Mouse (Mus musculus) adrenal gland (tissue): ENCODE data around the gene Cdk14.

Experiments used
- intact Hi-C: fragments of 180-260 bp; cut with DNase I; formaldehyde crosslinking; loops from one replicate; pipeline ENCODE4 v1.15.1; 2025
- microRNA-seq, 2 experiments: library from miRNA; unstranded; fragments of <30 nt; microRNA quantifications; one replicate each; pipeline ENCODE4; 2019

Gene Cdk14

DNA sequence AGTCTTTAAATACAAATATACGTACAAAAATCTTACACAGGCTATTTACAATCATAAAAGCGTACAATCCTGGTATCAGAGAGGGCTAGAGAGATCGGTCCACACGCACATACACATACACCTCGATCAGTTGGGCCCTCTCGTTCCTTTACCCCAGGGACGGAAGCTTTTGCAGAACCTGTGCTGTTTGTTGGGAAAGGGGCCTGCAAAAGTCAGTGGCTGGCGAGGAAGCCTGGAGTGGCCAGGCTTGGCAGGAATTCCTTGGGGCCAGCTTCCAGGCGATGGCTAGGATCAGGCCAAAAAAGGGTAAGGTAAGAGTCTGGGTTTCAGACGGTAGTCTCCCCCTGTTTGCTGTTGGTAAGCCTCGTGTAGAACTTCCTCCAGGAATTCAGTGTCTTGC lies 664.8 kb downstream of the Cdk14 start:
- intact Hi-C loops, result loop anchor here (5.0 to 10.0 kb wide), 3 partner anchors 159 to 561 kb away; partner anchors contain the start of gene Mterf1b

DNA sequence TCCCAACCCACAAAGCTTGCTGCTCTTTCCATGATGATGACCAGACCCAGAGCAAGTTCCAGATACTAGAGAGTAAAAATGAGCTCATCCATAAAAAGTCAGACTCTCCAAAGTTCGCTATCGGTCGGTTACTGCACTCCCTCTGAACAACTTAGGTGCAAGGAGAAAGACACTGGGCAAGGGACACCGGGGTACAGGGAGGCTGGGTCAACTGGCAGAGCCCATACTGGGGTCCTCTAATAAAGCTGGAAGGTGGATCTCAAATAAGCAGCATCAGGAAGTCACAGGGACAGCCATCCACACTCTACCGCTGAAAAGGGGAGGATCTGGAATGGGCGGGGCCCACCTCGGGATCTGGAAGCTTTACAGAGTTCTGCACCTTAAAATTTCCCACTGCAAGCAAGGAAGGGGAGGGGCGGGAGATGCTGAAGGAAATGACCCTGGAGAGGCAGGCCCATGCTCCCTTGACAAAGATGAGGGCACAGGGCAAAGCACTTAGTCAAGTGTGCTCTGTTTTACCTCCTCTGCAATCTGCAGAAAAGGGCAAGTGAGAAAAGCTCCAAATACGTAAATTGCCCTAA lies 665.3 kb downstream of the Cdk14 start:
- intact Hi-C loops, result loop anchor here (5.0 to 10.0 kb wide), 3 partner anchors 160 to 560 kb away; partner anchors contain the start of gene Mterf1b

Small RNA genes lying within 50 kb of the gene (microRNA-seq; reads per million reads assigned to microRNA genes)
- gene Gm25037 (0 reads per million in 2 experiments), gene Gm44483 (0 reads per million in 2 experiments)
